Mouse (Mus musculus) neural tube, embryonic 15.5 days (tissue): ENCODE results near the gene Sod3. TPM values are rescaled to one million over a fixed set of nuclear protein-coding genes. Genes with fewer than 3 reads are reported as not detected.

Experiments
- ATAC-seq: fragments of 200-750 bp; cut with Nextera tagmentation; 2 replicates; pipeline ENCODE4 v1.8.0; 2017; ENCODE audit warnings: mild to moderate bottlenecking, moderate TSS enrichment, moderate library complexity; ENCODE audit not compliant: low FRiP score
- H3K27ac ChIP-seq: fragments of 300-500 bp; sonication (generic); replicated peaks from 2 replicates; pipeline ENCODE4 v1.5.1; 2015; ENCODE audit warnings: mild to moderate bottlenecking, inconsistent platforms
- H3K27me3 ChIP-seq: fragments of 300-500 bp; sonication (generic); replicated peaks from 2 replicates; pipeline ENCODE4 v1.6.1; 2015; ENCODE audit warnings: inconsistent platforms
- H3K36me3 ChIP-seq: fragments of 300-500 bp; sonication (generic); 2 replicates; pipeline ENCODE4 v1.6.1; 2015; ENCODE audit warnings: inconsistent platforms
- H3K4me1 ChIP-seq: fragments of 300-500 bp; sonication (generic); 2 replicates; pipeline ENCODE4 v1.6.1; 2015; ENCODE audit warnings: inconsistent platforms
- H3K4me2 ChIP-seq: fragments of 300-500 bp; sonication (generic); 2 replicates; pipeline ENCODE4 v1.6.1; 2015; ENCODE audit warnings: inconsistent platforms, mild to moderate bottlenecking, moderate library complexity
- H3K4me3 ChIP-seq: fragments of 300-500 bp; sonication (generic); replicated peaks from 2 replicates; pipeline ENCODE4 v1.5.1; 2015; ENCODE audit warnings: mild to moderate bottlenecking, inconsistent platforms
- H3K9ac ChIP-seq: fragments of 300-500 bp; sonication (generic); replicated peaks from 2 replicates; pipeline ENCODE4 v1.6.1; 2015; ENCODE audit warnings: mild to moderate bottlenecking, inconsistent platforms
- H3K9me3 ChIP-seq: fragments of 300-500 bp; sonication (generic); replicated peaks from 2 replicates; pipeline ENCODE4 v1.6.1; 2016; ENCODE audit warnings: inconsistent platforms
- WGBS: fragments of 180-500 bp; shearing (Covaris S2); methylation state at CpG from one replicate; pipeline ENCODE4 v1.1.7; 2015; ENCODE audit warnings: mixed read lengths; 5-methylcytosine and 5-hydroxymethylcytosine counted together
- polyA plus RNA-seq: library from polyadenylated mRNA; unstranded; fragments of >200 nt; fragmentation: Nextera tagmentation; extraction: Ambion mirVana; gene quantifications from 2 replicates; pipeline ENCODE4 v1.2.1, GENCODE M21; 2015

The Sod3 gene
- polyA plus RNA-seq, 1 experiment from 2014 or later = 2.9 TPM

DNA sequence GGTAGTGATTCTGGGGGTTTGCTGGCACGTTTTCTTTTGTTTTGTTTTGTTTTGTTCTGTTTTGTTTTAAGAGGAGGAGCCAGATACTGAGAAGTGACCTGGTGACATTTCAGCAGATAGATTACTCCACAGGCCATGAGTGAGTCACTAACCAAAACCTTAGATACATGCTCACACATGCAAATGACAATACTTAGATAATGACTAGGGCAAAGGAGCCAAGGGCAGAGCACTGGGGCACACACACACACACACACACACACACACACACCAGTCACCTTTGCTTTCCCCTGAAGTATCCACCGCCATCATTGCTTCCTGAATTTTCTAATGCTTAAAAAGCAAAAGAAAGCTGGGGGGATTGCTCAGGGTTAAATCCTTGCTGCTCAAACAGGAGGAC, 52.9 kb downstream of the Sod3 start:
- H3K9ac ChIP-seq = no peak overlapping the region
- H3K4me1 ChIP-seq = no peaks in the 10 kb centered on the region
- no peak for ATAC-seq
- H3K4me3 ChIP-seq = no peak overlapping the region
- H3K36me3 ChIP-seq = no peaks in the 10 kb centered on the region
- 77% methylated on average over 2 of the region's 2 CpGs for WGBS
- H3K27me3 ChIP-seq = no peaks in the 10 kb centered on the region
- H3K9me3 ChIP-seq = no peaks in the 10 kb centered on the region
- H3K27ac ChIP-seq = no peak overlapping the region
- H3K4me2 ChIP-seq = no peak overlapping the region

Other genes with a start within 250 kb of the Sod3 start
- 107 and 115 TPM in 2 replicates for gene Dhx15, start 173.3 kb upstream of the Sod3 start, polyA plus RNA-seq
- gene Ccdc149, start 107.7 kb downstream of the Sod3 start, polyA plus RNA-seq = 10.5 and 11.1 TPM in 2 replicates
- gene Lgi2, start 202.7 kb downstream of the Sod3 start, polyA plus RNA-seq = 6.9 and 7.8 TPM in 2 replicates